Mouse (Mus musculus): ENCODE measurements around the gene Tmem245. TPM values are rescaled to one million over a fixed set of nuclear protein-coding genes. Genes with fewer than 3 reads are reported as not detected.

Tmem245 gene
- polyA plus RNA-seq, 1 experiment from 2014 or later: 10.8 TPM

- no peak for ATAC-seq (ENCODE audit: low FRiP score)
- 92% methylated on average over 4 of the region's 4 CpGs for WGBS
- Histone ChIP-seq H3K9ac (replicated peaks) (no peak overlapping the region), H3K4me3 (replicated peaks) (no peak overlapping the region), H3K4me1 (peaks cover 20% of the 10 kb centered on the region), H3K4me2 (no peak overlapping the region), H3K27ac (replicated peaks) (no peak overlapping the region), H3K27me3 (replicated peaks) (no peaks in the 10 kb centered on the region), H3K36me3 (no peaks in the 10 kb centered on the region), H3K9me3 (replicated peaks) (no peaks in the 10 kb centered on the region)
Observed at GRCm38 (mm10) chr4:56861551-56861950, 85.7 kb downstream of the Tmem245 start.

GRCm38 (mm10) chr4:56858733-56859132, 88.5 kb downstream of the Tmem245 start:
- no peaks in the 10 kb centered on the region for H3K27me3 ChIP-seq (replicated peaks)
- H3K9ac ChIP-seq (replicated peaks): no peak overlapping the region
- no peak overlapping the region for H3K4me2 ChIP-seq
- peaks cover 15% of the 10 kb centered on the region for H3K4me1 ChIP-seq
- H3K27ac ChIP-seq (replicated peaks): no peak overlapping the region
- no peak for ATAC-seq (ENCODE audit: low FRiP score)
- H3K9me3 ChIP-seq (replicated peaks): no peaks in the 10 kb centered on the region
- H3K4me3 ChIP-seq (replicated peaks): no peak overlapping the region
- no peaks in the 10 kb centered on the region for H3K36me3 ChIP-seq
- WGBS: 82% methylated on average over 9 of the region's 9 CpGs

- Histone ChIP-seq H3K4me3 (replicated peaks) (no peak overlapping the region), H3K4me1 (peaks cover 6% of the 10 kb centered on the region; the same call in 1 of the 2 replicates), H3K27ac (replicated peaks) (no peak overlapping the region), H3K9me3 (replicated peaks) (no peaks in the 10 kb centered on the region), H3K27me3 (replicated peaks) (no peaks in the 10 kb centered on the region), H3K9ac (replicated peaks) (no peak overlapping the region), H3K36me3 (no peaks in the 10 kb centered on the region), H3K4me2 (no peak overlapping the region)
- 59% methylated on average over 8 of the region's 8 CpGs for WGBS
- peak; percentile 54 for ATAC-seq (ENCODE audit: low FRiP score)
Observed at GRCm38 (mm10) chr4:56856371-56856949, 90.8 kb downstream of the Tmem245 start.

GRCm38 (mm10) chr4:56855935-56856334, 91.3 kb downstream of the Tmem245 start:
- H3K4me1 ChIP-seq: peaks cover 6% of the 10 kb centered on the region; the same call in 1 of the 2 replicates
- H3K4me3 ChIP-seq (replicated peaks): no peak overlapping the region
- H3K4me2 ChIP-seq: no peak overlapping the region
- H3K27me3 ChIP-seq (replicated peaks): no peaks in the 10 kb centered on the region
- H3K36me3 ChIP-seq: no peaks in the 10 kb centered on the region
- 0 out of 2 replicates have a peak, but pooled peaks have one; percentile 16 for ATAC-seq (ENCODE audit: low FRiP score)
- no peak overlapping the region for H3K9ac ChIP-seq (replicated peaks)
- H3K9me3 ChIP-seq (replicated peaks): no peaks in the 10 kb centered on the region
- 91% methylated on average over 5 of the region's 5 CpGs for WGBS
- no peak overlapping the region for H3K27ac ChIP-seq (replicated peaks)

GRCm38 (mm10) chr4:56850724-56851123, 96.5 kb downstream of the Tmem245 start:
- peaks cover 6% of the 10 kb centered on the region; the same call in 1 of the 2 replicates for H3K4me1 ChIP-seq
- H3K27ac ChIP-seq (replicated peaks): no peak overlapping the region
- 56% methylated on average over 6 of the region's 6 CpGs for WGBS
- no peak overlapping the region for H3K4me3 ChIP-seq (replicated peaks)
- no peak for ATAC-seq (ENCODE audit: low FRiP score)
- no peak overlapping the region for H3K4me2 ChIP-seq
- no peak overlapping the region for H3K9ac ChIP-seq (replicated peaks)
- H3K36me3 ChIP-seq: peaks cover under 1% of the 10 kb centered on the region
- no peaks in the 10 kb centered on the region for H3K27me3 ChIP-seq (replicated peaks)
- H3K9me3 ChIP-seq (replicated peaks): no peaks in the 10 kb centered on the region

GRCm38 (mm10) chr4:56848044-56848443, 99.2 kb downstream of the Tmem245 start:
- Histone ChIP-seq H3K9ac (replicated peaks) (no peak overlapping the region), H3K4me3 (replicated peaks) (no peak overlapping the region), H3K36me3 (peaks cover 20% of the 10 kb centered on the region), H3K27me3 (replicated peaks) (no peaks in the 10 kb centered on the region), H3K27ac (replicated peaks) (no peak overlapping the region), H3K9me3 (replicated peaks) (no peaks in the 10 kb centered on the region), H3K4me2 (no peak overlapping the region), H3K4me1 (peaks cover 6% of the 10 kb centered on the region; the same call in 1 of the 2 replicates)
- 90% methylated on average over 6 of the region's 6 CpGs for WGBS
- ATAC-seq (ENCODE audit: low FRiP score): no peak

GRCm38 (mm10) chr4:56847400-56847799, 99.8 kb downstream of the Tmem245 start:
- no peaks in the 10 kb centered on the region for H3K9me3 ChIP-seq (replicated peaks)
- no peak overlapping the region for H3K9ac ChIP-seq (replicated peaks)
- no peaks in the 10 kb centered on the region for H3K27me3 ChIP-seq (replicated peaks)
- H3K4me3 ChIP-seq (replicated peaks): no peak overlapping the region
- H3K4me2 ChIP-seq: no peak overlapping the region
- no peak overlapping the region for H3K27ac ChIP-seq (replicated peaks)
- peaks cover 6% of the 10 kb centered on the region; the same call in 1 of the 2 replicates for H3K4me1 ChIP-seq
- WGBS: 90% methylated on average over 3 of the region's 3 CpGs
- ATAC-seq (ENCODE audit: low FRiP score): no peak
- H3K36me3 ChIP-seq: peaks cover 20% of the 10 kb centered on the region

- Histone ChIP-seq H3K27me3 (replicated peaks) (no peaks in the 10 kb centered on the region), H3K9me3 (replicated peaks) (no peaks in the 10 kb centered on the region), H3K27ac (replicated peaks) (no peak overlapping the region), H3K4me3 (replicated peaks) (no peak overlapping the region), H3K4me2 (no peak overlapping the region), H3K4me1 (peaks cover 6% of the 10 kb centered on the region; the same call in 1 of the 2 replicates), H3K9ac (replicated peaks) (no peak overlapping the region), H3K36me3 (peaks cover 25% of the 10 kb centered on the region)
- no peak for ATAC-seq (ENCODE audit: low FRiP score)
- 51% methylated on average over 12 of the region's 12 CpGs for WGBS
Observed at GRCm38 (mm10) chr4:56845896-56846533, 101.2 kb downstream of the Tmem245 start.

GRCm38 (mm10) chr4:56844911-56845310, 102.3 kb downstream of the Tmem245 start:
- no peak for ATAC-seq (ENCODE audit: low FRiP score)
- Histone ChIP-seq H3K9ac (replicated peaks) (no peak overlapping the region), H3K27ac (replicated peaks) (no peak overlapping the region), H3K36me3 (peaks cover 29% of the 10 kb centered on the region), H3K4me3 (replicated peaks) (no peak overlapping the region), H3K4me2 (no peak overlapping the region), H3K4me1 (no peaks in the 10 kb centered on the region), H3K27me3 (replicated peaks) (no peaks in the 10 kb centered on the region), H3K9me3 (replicated peaks) (no peaks in the 10 kb centered on the region)
- WGBS: 96% methylated on average over 4 of the region's 4 CpGs

GRCm38 (mm10) chr4:56843963-56844362, 103.3 kb downstream of the Tmem245 start:
- Histone ChIP-seq H3K27ac (replicated peaks) (no peak overlapping the region), H3K4me2 (no peak overlapping the region), H3K4me1 (no peaks in the 10 kb centered on the region), H3K4me3 (replicated peaks) (no peak overlapping the region), H3K9ac (replicated peaks) (no peak overlapping the region), H3K27me3 (replicated peaks) (no peaks in the 10 kb centered on the region), H3K36me3 (peaks cover 32% of the 10 kb centered on the region), H3K9me3 (replicated peaks) (no peaks in the 10 kb centered on the region)
- ATAC-seq (ENCODE audit: low FRiP score): no peak
- 91% methylated on average over 2 of the region's 2 CpGs for WGBS

GRCm38 (mm10) chr4:56842501-56842900, 104.7 kb downstream of the Tmem245 start:
- H3K4me3 ChIP-seq (replicated peaks): no peak overlapping the region
- peaks cover 46% of the 10 kb centered on the region for H3K36me3 ChIP-seq
- H3K4me2 ChIP-seq: no peak overlapping the region
- no peak for ATAC-seq (ENCODE audit: low FRiP score)
- H3K4me1 ChIP-seq: no peaks in the 10 kb centered on the region
- H3K9me3 ChIP-seq (replicated peaks): no peaks in the 10 kb centered on the region
- no peaks in the 10 kb centered on the region for H3K27me3 ChIP-seq (replicated peaks)
- H3K27ac ChIP-seq (replicated peaks): no peak overlapping the region
- H3K9ac ChIP-seq (replicated peaks): no peak overlapping the region
- WGBS: 84% methylated on average over 7 of the region's 7 CpGs

GRCm38 (mm10) chr4:56840297-56840696, 106.9 kb downstream of the Tmem245 start:
- H3K4me2 ChIP-seq: no peak overlapping the region
- 92% methylated on average over 3 of the region's 3 CpGs for WGBS

More at GRCm38 (mm10) chr4:56840297-56840696, 106.9 kb downstream of the Tmem245 start:
- Histone ChIP-seq H3K27ac (replicated peaks) (no peak overlapping the region), H3K4me3 (replicated peaks) (no peak overlapping the region), H3K27me3 (replicated peaks) (no peaks in the 10 kb centered on the region), H3K36me3 (peaks cover 55% of the 10 kb centered on the region), H3K9me3 (replicated peaks) (no peaks in the 10 kb centered on the region), H3K9ac (replicated peaks) (no peak overlapping the region), H3K4me1 (no peaks in the 10 kb centered on the region)
- ATAC-seq (ENCODE audit: low FRiP score): no peak

Measured in neural tube, embryonic 15.5 days (tissue).